Mouse (Mus musculus): ENCODE data around the gene 2900026A02Rik. TPM values are rescaled to one million over a fixed set of nuclear protein-coding genes. Genes with fewer than 3 reads are reported as not detected.
"Not testable (repeated sequence)": the region's sequence is repeated elsewhere in the genome, so short reads cannot be mapped to it uniquely, and the experiment has no call there.

2900026A02Rik gene
- total RNA-seq, 1 experiment from 2014 or later, result 7.8 TPM

GRCm38 (mm10) chr5:113133080-113133491 is 88.0 kb downstream of the 2900026A02Rik start:
- ATAC-seq (replicated peaks; ENCODE audit: low read depth, poor library complexity, severe bottlenecking), result no peak

GRCm38 (mm10) chr5:113132635-113133041 is 88.4 kb downstream of the 2900026A02Rik start:
- ATAC-seq (replicated peaks; ENCODE audit: low read depth, poor library complexity, severe bottlenecking), result peak; percentile 67

- ATAC-seq (replicated peaks; ENCODE audit: low read depth, poor library complexity, severe bottlenecking), result no peak
Measured at GRCm38 (mm10) chr5:113128426-113128825, 92.6 kb downstream of the 2900026A02Rik start.

GRCm38 (mm10) chr5:113126476-113126875 is 94.6 kb downstream of the 2900026A02Rik start:
- ATAC-seq (replicated peaks; ENCODE audit: low read depth, poor library complexity, severe bottlenecking), result no peak

- no peak for ATAC-seq (replicated peaks; ENCODE audit: low read depth, poor library complexity, severe bottlenecking)
Measured at GRCm38 (mm10) chr5:113123693-113124092, 97.3 kb downstream of the 2900026A02Rik start.

DNA sequence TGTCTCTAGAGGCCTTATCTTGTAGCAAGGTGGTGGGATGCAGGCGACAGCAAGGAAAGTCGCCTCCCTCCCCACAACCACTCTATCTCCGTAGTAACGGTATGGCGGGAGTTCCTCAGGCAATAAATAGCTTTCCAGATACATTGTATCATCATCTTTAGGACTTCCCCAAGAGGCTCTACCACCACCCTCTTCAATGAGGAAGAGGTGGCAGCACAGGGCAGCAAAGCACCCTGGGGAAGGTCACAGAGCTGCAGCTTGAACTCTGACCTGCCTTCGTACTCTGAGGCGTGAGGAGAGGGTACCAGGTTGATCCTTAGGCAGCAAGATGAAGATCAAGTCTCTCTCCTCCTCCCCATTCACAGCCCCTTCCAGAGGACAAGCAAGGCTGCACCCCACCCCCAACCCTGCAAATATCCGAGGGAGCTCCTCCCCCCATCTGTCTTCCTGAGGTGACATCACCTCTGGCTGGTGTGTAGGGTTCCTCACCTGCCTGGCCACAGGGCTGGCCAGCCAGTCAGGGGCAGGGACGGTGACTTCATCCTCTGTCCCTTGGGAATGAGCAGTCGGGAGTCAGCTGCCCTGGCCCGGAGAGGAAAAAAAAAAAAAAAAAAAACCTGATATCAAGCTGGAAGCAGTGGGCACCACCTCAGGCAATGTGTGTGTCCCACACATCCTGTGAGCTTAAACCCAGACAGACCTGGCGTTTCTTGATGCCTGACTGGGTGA is 98.5 kb downstream of the 2900026A02Rik start:
- peak; percentile 16; the same call in 1 of the 2 replicates for ATAC-seq (replicated peaks; ENCODE audit: low read depth, poor library complexity, severe bottlenecking)

GRCm38 (mm10) chr5:113121591-113121875 is 99.5 kb downstream of the 2900026A02Rik start:
- no peak for ATAC-seq (replicated peaks; ENCODE audit: low read depth, poor library complexity, severe bottlenecking)

- ATAC-seq (replicated peaks; ENCODE audit: low read depth, poor library complexity, severe bottlenecking), result no peak
Measured at GRCm38 (mm10) chr5:113120741-113121590, 100.1 kb downstream of the 2900026A02Rik start.

DNA sequence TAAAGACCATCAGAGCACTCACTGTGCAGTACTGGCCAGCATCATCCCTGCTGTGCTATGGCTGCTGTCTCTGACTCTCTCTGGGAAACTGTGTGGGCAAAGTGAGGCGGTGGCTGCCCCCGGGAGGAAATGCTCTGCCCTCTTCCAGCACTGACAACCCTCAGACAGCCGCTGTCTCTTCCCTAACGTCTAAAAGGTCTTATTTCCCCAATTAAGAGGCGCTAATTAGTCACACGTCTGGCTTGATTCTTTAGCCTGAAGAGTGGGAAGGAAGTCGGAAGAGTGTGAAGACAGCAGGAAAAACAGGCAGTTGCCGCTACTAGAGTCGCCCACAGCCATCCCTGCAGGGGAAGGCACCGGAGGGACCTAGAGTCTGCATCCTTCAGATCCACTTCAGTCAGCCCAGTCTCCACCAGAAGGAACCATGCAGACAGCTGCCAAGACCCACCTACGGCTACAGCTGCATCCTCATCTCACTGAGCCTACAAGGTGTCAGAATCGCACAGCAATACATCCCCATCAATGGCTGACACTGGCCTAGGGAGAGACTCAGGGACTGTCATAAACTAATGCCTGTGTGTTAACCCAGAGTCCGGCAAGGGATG is 101.1 kb downstream of the 2900026A02Rik start:
- peak; percentile 37 for ATAC-seq (replicated peaks; ENCODE audit: low read depth, poor library complexity, severe bottlenecking)

- ATAC-seq (replicated peaks; ENCODE audit: low read depth, poor library complexity, severe bottlenecking), result peak; percentile 18
Measured at GRCm38 (mm10) chr5:113119291-113119690, 101.7 kb downstream of the 2900026A02Rik start.

GRCm38 (mm10) chr5:113118695-113119094 is 102.3 kb downstream of the 2900026A02Rik start:
- peak; percentile 26 for ATAC-seq (replicated peaks; ENCODE audit: low read depth, poor library complexity, severe bottlenecking)

GRCm38 (mm10) chr5:113117361-113117760 is 103.7 kb downstream of the 2900026A02Rik start:
- ATAC-seq (replicated peaks; ENCODE audit: low read depth, poor library complexity, severe bottlenecking), result no peak

DNA sequence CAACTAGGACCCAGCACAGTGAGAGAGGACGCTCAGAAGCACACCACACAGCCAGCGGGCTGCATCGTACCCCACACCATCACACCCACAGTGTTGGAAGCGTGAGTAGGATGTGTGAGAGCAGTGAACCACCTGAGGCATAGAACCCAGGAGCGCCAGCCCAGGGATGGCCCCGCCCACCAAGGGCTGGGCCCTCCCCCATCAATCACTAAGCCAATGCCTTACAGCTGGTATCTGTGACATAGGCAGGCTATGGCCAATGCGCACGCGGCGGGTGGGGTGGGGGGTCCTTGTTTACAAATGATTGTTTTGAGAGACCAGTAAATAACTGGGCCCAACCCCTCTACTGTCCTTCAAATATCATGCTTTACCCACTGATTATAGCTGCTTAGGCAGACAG is 105.1 kb downstream of the 2900026A02Rik start:
- ATAC-seq (replicated peaks; ENCODE audit: low read depth, poor library complexity, severe bottlenecking), result no peak

DNA sequence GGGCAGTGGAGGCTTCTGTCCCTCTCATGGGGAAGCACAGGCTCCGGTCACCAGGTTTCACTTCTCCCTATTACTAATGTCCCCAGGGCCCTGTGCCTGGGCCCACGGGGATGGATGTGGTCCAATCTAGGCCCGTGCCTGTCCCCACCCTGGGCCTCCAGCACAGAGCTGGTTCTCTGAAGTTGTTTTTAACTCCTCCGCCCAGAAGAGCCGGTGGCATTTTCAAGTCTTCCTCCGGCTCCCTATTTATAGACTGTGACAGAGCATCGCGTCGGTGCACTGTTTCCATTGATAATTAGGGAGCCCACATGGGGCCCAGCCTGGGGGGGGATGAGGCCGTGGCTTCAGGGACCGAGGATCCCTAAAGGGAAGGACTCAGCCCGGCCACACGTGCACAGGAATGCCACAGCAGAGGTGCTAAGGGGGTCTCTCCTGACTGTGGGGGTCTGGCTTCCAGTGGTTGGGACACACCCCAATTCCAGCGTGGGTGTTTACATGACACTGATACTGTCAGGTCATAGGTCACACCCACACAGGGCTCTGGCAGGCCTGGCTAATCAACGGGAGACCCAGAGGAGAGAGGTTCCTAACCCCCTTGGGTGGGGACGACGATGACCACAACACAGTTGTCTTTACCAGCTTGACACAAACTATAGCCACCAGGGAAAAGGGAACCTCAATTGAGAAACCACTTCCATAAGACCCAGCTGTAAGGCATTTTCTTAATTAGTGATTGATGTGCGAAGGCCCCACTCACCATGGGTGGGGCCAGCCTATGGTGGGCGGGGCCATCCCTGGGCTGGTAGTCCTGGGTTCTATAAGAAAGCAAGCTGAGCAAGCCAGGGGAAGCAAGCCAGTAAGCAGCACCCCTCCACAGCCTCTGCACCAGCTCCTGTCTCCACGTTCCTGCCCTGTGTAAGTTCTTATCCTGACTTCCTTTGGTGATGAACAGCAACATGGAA is 106.5 kb downstream of the 2900026A02Rik start:
- ATAC-seq (replicated peaks; ENCODE audit: low read depth, poor library complexity, severe bottlenecking), result peak; percentile 34

- ATAC-seq (replicated peaks; ENCODE audit: low read depth, poor library complexity, severe bottlenecking), result no peak
Measured at GRCm38 (mm10) chr5:113113120-113113519, 107.9 kb downstream of the 2900026A02Rik start.

DNA sequence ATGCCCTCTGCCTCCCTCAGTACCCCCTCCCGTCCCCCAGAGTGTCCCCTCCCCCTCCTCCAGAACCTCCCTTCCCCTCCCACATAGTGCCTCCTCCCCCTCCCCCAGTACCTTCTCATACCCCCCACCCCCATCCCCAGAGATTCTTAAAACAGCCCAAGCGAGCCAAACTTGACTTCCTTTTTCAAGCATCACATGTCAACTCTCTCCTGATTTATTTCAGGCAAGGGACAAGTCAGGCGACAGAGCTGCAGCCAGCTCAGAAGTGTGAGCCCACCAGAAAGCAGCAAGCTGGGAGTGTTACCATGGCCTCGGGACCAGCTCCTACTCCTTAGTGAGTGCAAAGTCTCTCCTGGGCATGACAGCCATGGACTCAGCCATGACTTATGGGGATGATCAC is 109.7 kb downstream of the 2900026A02Rik start:
- ATAC-seq (replicated peaks; ENCODE audit: low read depth, poor library complexity, severe bottlenecking), result no peak

DNA sequence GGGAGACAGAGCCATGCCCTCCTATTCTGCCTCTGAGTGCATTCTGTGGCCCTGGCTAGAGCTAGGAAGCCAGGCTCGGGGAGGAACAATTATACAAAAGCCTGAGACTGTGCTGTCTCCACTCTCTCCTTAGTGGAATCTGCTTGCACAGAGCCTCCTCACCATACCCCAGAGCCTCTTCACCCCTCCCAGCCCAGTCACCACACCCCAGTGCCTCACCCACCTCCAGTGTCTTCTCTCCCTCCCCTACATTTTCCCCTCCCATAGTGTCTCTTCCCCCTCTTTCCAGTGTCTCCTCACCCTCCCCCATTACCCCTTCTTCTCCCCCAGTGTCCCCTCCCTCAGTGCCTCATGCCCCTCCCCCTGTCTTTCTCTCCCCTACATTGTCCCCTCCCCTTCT is 110.1 kb downstream of the 2900026A02Rik start:
- peak; percentile 34 for ATAC-seq (replicated peaks; ENCODE audit: low read depth, poor library complexity, severe bottlenecking)

DNA sequence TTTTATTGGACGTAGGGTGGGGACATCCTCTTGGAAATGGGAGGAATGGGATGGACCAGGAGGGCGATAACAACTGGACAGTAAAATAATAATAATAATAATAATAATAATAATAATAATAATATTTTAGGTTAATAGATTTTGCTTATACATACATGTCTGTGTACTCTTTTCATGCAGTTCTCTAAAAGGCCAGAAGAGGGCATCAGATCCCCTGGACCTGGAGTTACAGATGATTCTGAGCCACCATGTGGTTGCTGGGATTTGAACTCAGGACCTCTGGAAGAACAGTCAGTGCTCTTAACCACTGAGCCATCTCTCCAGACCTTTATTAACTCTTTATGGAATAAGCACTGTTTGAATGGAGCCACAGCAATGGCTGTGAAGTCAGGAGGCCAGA is 111.4 kb downstream of the 2900026A02Rik start:
- ATAC-seq (replicated peaks; ENCODE audit: low read depth, poor library complexity, severe bottlenecking), result not testable (repeated sequence)

- no peak for ATAC-seq (replicated peaks; ENCODE audit: low read depth, poor library complexity, severe bottlenecking)
Measured at GRCm38 (mm10) chr5:113108165-113108764, 112.8 kb downstream of the 2900026A02Rik start.
